Mouse (Mus musculus) cerebellum, adult 2 months (tissue): ENCODE results near the gene Sprr1b. TPM values are rescaled to one million over a fixed set of nuclear protein-coding genes. Genes with fewer than 3 reads are reported as not detected.

Source experiments
- DNase-seq, 2 experiments: peaks; one replicate each; pipeline ENCODE4 v3.0.0; 2021
- H3K27ac ChIP-seq: fragments of 200-500 bp; 2 replicates; pipeline ENCODE4 v1.5.1; 2012; ENCODE audit warnings: low read length, control low read depth, inconsistent platforms; ENCODE audit not compliant: insufficient read depth
- H3K27me3 ChIP-seq: fragments of 200-500 bp; 2 replicates; pipeline ENCODE4 v1.6.1; 2012; ENCODE audit warnings: inconsistent platforms, mild to moderate bottlenecking, low read length, moderate library complexity; ENCODE audit not compliant: control insufficient read depth, insufficient read depth
- H3K4me1 ChIP-seq: fragments of 200-500 bp; 2 replicates; pipeline ENCODE4 v1.6.1; 2011; ENCODE audit warnings: low read length; ENCODE audit not compliant: control insufficient read depth, insufficient read depth
- H3K4me3 ChIP-seq: fragments of 200-500 bp; replicated peaks from 2 replicates; pipeline ENCODE3; 2011; ENCODE audit warnings: mild to moderate bottlenecking, low read depth, low read length, control low read depth; ENCODE audit not compliant: insufficient read depth
- CTCF ChIP-seq: fragments of 200-500 bp; IDR thresholded peaks from 2 replicates; pipeline ENCODE4 v1.5.1; 2011; ENCODE audit warnings: low read depth, mild to moderate bottlenecking, control low read depth, low read length, moderate library complexity, borderline replicate concordance; ENCODE audit not compliant: insufficient read depth
- POLR2A ChIP-seq: fragments of 200-500 bp; IDR thresholded peaks from 2 replicates; pipeline ENCODE4 v1.6.1; 2011; ENCODE audit warnings: low read length, control low read depth, borderline replicate concordance; ENCODE audit not compliant: insufficient read depth
- WGBS: fragments of 180-500 bp; shearing (Covaris S2); methylation state at CpG from one replicate; pipeline ENCODE4 v1.1.7; 2018; 5-methylcytosine and 5-hydroxymethylcytosine counted together
- polyA plus RNA-seq: library from polyadenylated mRNA; depleted of rRNA; stranded (reverse); fragments of >200 nt; gene quantifications from 2 replicates; pipeline ENCODE4 v1.2.3, GENCODE M21; 2012; rRNA removed

Sprr1b gene
- polyA plus RNA-seq, 1 experiment = not detected

DNA sequence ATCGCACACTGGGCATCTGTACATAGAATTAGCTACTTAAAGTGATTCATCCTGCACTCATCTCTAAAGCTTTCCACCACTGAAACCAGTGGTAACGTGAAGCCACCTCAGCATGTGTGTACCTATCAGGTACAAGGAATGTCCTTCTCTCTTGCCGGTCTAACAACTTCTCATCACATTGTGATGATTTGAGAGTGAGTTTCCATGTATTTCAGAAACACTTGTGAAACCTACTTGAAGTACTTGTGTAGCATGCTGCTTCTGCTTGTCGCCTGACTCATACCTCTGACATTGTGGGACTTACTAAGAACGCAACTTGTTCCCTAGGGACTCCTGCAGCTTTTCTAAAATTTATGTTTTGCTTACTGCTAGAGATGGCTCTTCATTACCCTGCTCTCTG lies 16.6 kb upstream of the Sprr1b start:
- H3K27ac ChIP-seq = no peak overlapping the region
- no peak for TF ChIP-seq CTCF
- H3K27me3 ChIP-seq = no peaks in the 10 kb centered on the region
- DNase-seq = no peak
- 86% methylated on average over 5 of the region's 5 CpGs for WGBS
- H3K4me3 ChIP-seq = no peak overlapping the region
- no peaks in the 10 kb centered on the region for H3K4me1 ChIP-seq

DNA sequence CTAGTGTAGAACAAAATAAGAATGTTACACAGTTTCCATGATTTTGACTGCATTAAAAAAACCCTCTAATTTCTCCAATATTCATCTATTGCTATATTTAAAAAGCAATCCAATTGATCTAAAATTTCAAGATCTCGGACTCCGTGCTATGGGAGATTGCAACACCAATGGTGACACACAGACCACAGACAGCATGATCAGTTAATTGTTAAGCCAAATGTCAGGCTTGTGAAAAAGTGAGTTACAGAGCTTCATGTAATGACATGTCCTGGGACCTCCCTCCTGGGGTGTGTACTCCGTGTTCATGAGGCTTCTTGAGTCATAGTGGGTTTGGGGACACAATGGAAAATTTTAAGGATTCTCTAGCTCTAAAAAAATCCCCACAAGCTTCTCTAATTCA lies 1.6 kb upstream of the Sprr1b start:
- DNase-seq = no peak
- Histone ChIP-seq H3K4me1 (no peaks in the 10 kb centered on the region), H3K27me3 (no peaks in the 10 kb centered on the region), H3K4me3 (no peak overlapping the region), H3K27ac (no peak overlapping the region)
- TF ChIP-seq POLR2A (no peak), CTCF (no peak)
- WGBS = 84% methylated on average over 3 of the region's 3 CpGs

DNA sequence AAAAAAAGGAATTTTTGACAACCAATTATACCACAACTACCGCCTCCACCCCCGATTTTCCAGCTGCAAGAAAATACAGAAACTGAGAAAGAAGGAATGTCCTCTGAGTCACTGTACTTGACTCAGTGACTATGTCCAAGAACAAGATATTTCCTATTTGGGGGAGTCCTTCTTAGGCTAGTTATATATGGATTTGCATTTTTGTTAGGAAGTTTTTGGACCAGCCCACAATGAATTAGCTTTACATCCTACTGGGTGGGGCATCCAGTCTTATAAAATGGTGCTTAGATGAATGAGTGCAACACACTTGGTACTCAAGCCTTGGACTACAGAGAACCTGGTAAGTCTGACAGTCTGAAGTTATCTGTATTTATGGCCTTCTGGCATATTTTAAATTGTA lies 6.3 kb downstream of the Sprr1b start, which contains the start of gene Sprr2k:
Gene Sprr2k (plus strand): TSS at position 301 of the 400 bp plus-strand sequence.
- DNase-seq = no peak
- Histone ChIP-seq H3K27me3 (no peaks in the 10 kb centered on the region), H3K27ac (no peak within 1 kb of the TSS), H3K4me3 (no peak within 1 kb of the TSS), H3K4me1 (no peaks in the 10 kb centered on the region)
- 89% methylated on average over 2 of the region's 2 CpGs for WGBS
- TF ChIP-seq POLR2A (no peak), CTCF (no peak)

DNA sequence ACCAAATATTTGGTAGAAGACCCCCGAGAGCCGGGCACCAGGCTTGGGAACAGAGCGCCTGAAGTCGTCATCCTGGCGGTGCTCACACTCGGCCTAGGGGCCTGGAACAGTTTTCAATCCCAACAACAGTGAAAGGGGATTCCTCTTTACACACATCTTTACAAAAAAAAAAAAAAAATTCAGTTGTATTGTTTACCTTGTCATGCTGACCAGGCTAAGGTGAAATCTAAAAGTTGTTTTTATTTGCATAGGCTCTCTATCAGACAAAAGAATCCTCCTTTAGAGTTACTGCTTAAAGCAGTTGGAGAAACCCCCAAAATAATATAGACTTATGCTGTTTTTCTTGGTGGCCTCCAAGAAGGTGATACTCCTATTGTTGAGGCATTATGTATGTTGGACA lies 9.3 kb downstream of the Sprr1b start, which contains the start of gene Gm9774:
Gene Gm9774 (minus strand): TSS at position 101 of the 400 bp plus-strand sequence.
- no peaks in the 10 kb centered on the region for H3K4me1 ChIP-seq
- H3K4me3 ChIP-seq = no peak within 1 kb of the TSS
- H3K27me3 ChIP-seq = no peaks in the 10 kb centered on the region
- DNase-seq = no peak
- TF ChIP-seq POLR2A (no peak), CTCF (no peak)
- 89% methylated on average over 6 of the region's 6 CpGs for WGBS
- H3K27ac ChIP-seq = no peak within 1 kb of the TSS

DNA sequence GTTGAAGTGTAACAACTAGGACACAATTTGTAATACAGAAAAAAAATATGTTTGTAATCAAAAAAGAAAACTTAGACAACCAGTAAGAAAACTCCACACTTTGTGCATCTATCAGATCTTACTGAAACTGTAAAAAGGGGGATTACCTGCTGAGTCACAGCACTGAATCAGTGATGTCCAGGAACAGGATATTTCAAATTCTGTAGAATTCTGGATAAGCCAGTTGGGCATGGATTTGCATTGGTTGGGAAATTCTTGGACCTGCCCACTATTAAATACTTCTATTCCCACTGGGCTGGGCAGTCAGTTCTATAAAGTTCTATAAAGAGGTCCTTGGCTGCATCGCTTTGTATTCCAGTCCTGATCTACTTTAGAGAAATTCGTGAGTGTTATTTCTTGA lies 20.8 kb downstream of the Sprr1b start, which contains the start of gene Sprr2j-ps:
Gene Sprr2j-ps (plus strand): TSS at position 301 of the 400 bp plus-strand sequence.
- no peak within 1 kb of the TSS for H3K27ac ChIP-seq
- WGBS = 94% methylated on average over 2 of the region's 2 CpGs
- DNase-seq = no peak
- no peaks in the 10 kb centered on the region for H3K4me1 ChIP-seq
- TF ChIP-seq CTCF (no peak), POLR2A (no peak)
- no peak within 1 kb of the TSS for H3K4me3 ChIP-seq
- no peaks in the 10 kb centered on the region for H3K27me3 ChIP-seq

DNA sequence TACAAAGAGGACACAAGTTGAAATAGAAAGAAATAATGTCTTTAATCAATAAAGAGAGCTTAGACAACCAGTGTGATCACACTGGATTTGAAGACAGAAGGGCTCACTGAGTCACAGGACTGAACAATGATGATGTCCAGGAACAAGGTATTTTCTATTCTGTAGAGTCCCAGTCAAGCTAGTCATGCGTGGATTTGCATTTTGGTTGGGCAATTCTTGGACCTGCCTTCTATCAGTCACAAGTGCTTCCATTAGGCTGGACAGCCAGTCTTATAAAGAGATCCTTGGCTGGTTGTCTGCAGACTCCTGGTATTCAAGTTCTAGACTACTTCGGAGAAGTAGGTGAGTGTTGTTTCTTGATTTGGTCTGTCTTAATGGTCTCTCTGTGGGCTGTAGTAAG lies 30.9 kb downstream of the Sprr1b start, which contains the start of gene Sprr2i:
Gene Sprr2i (plus strand): TSS at position 301 of the 400 bp plus-strand sequence.
- no peak for DNase-seq
- WGBS = 93% methylated on average over 2 of the region's 2 CpGs
- Histone ChIP-seq H3K27me3 (no peaks in the 10 kb centered on the region), H3K4me3 (no peak within 1 kb of the TSS), H3K4me1 (no peaks in the 10 kb centered on the region), H3K27ac (no peak within 1 kb of the TSS)
- no peak for TF ChIP-seq CTCF
- TF ChIP-seq POLR2A = no peak

DNA sequence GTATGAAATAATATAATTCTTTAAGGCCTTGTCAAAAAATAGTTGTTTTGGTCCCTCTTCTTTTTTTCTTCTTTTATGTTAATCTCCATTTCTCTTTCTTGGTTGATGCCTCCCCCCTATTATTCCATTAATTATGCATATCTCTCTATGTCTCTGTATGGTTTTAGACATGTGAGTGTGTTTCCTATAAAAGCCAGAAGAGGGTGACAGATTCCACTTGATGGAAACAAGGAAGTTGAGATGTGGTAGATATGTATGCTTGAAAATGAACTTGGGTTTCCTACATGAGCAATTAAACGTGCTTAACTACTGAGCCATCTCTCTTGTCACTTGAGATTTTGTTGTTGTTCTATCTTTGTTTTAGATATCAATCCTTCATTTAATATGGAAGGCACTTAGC lies 44.3 kb downstream of the Sprr1b start:
- WGBS = 45% methylated on average over 1 of the region's 1 CpGs
- Histone ChIP-seq H3K27ac (no peak overlapping the region), H3K4me1 (no peaks in the 10 kb centered on the region), H3K27me3 (no peaks in the 10 kb centered on the region), H3K4me3 (no peak overlapping the region)
- no peak for DNase-seq
- no peak for TF ChIP-seq POLR2A
- no peak for TF ChIP-seq CTCF

Other genes with a start within 250 kb of the Sprr1b start
- not detected in 2 replicates for gene Sprr2a1, start 223.0 kb downstream of the Sprr1b start, polyA plus RNA-seq
- 1.3 and 1.7 TPM in 2 replicates for gene Sprr2a2, start 222.9 kb downstream of the Sprr1b start, polyA plus RNA-seq
- not detected in 2 replicates for gene Sprr2a3, start 153.4 kb downstream of the Sprr1b start, polyA plus RNA-seq
- 0.14 TPM in 1 of 2 replicates, not detected in the other for gene Sprr2b, start 122.2 kb downstream of the Sprr1b start, polyA plus RNA-seq
- not detected in 2 replicates for gene Sprr2d, start 99.6 kb downstream of the Sprr1b start, polyA plus RNA-seq
- not detected in 2 replicates for gene Sprr2e, start 86.6 kb downstream of the Sprr1b start, polyA plus RNA-seq
- not detected in 2 replicates for gene Sprr2f, start 73.6 kb downstream of the Sprr1b start, polyA plus RNA-seq
- not detected in 2 replicates for gene Sprr2h, start 53.1 kb downstream of the Sprr1b start, polyA plus RNA-seq
- not detected in 2 replicates for gene Sprr2i, start 30.8 kb downstream of the Sprr1b start, polyA plus RNA-seq
- gene Sprr2j-ps, start 20.7 kb downstream of the Sprr1b start, polyA plus RNA-seq = not detected in 2 replicates
- gene Gm9774, start 9.4 kb downstream of the Sprr1b start, polyA plus RNA-seq = 9.8 and 9.9 TPM in 2 replicates
- not detected in 2 replicates for gene Sprr2k, start 6.2 kb downstream of the Sprr1b start, polyA plus RNA-seq
- gene Sprr3, start 19.9 kb upstream of the Sprr1b start, polyA plus RNA-seq = not detected in 2 replicates
- 0.70 and 0.95 TPM in 2 replicates for gene Sprr1a, start 47.1 kb upstream of the Sprr1b start, polyA plus RNA-seq
- not detected in 2 replicates for gene Sprr4, start 61.7 kb upstream of the Sprr1b start, polyA plus RNA-seq
- not detected in 2 replicates for gene 2310046K23Rik, start 95.7 kb upstream of the Sprr1b start, polyA plus RNA-seq
- gene Ivl, start 134.9 kb upstream of the Sprr1b start, polyA plus RNA-seq = not detected in 2 replicates
- not detected in 2 replicates for gene Smcp, start 150.2 kb upstream of the Sprr1b start, polyA plus RNA-seq
- not detected in 2 replicates for gene 2210017I01Rik, start 168.7 kb upstream of the Sprr1b start, polyA plus RNA-seq
- not detected in 2 replicates for gene Lce6a, start 182.9 kb upstream of the Sprr1b start, polyA plus RNA-seq
- gene Lce1a1, start 209.5 kb upstream of the Sprr1b start, polyA plus RNA-seq = not detected in 2 replicates
- gene Lce1b, start 218.1 kb upstream of the Sprr1b start, polyA plus RNA-seq = not detected in 2 replicates
- not detected in 2 replicates for gene Lce1a2, start 231.5 kb upstream of the Sprr1b start, polyA plus RNA-seq
- gene Lce1c, start 240.5 kb upstream of the Sprr1b start, polyA plus RNA-seq = not detected in 2 replicates
- gene Lce1d, start 248.4 kb upstream of the Sprr1b start, polyA plus RNA-seq = not detected in 2 replicates